Mouse (Mus musculus) small intestine, adult 2 months (tissue): Measurements from ENCODE around the gene Tdrd9.

Source experiments
- CTCF ChIP-seq: fragments of 200-500 bp; IDR thresholded peaks from 2 replicates; pipeline ENCODE4 v1.5.1; 2012; ENCODE audit warnings: low read depth, mild to moderate bottlenecking, control low read depth, inconsistent platforms, low read length, moderate library complexity, mixed read lengths; ENCODE audit not compliant: insufficient replicate concordance, insufficient read length; ENCODE audit errors: extremely low read depth
- POLR2A ChIP-seq: fragments of 200-500 bp; IDR thresholded peaks from 2 replicates; pipeline ENCODE4 v1.6.1; 2012; ENCODE audit warnings: low read depth, mild to moderate bottlenecking, control low read depth, inconsistent platforms, low read length, moderate library complexity

GRCm38 (mm10) chr12:112088609-112089324, 117.4 kb downstream of the Tdrd9 start:
- TF ChIP-seq POLR2A (no peak), CTCF (no peak)
